Mouse (Mus musculus) intestine, postnatal 0 days (tissue): Measurements from ENCODE around the gene Elovl7. TPM values are rescaled to one million over a fixed set of nuclear protein-coding genes. Genes with fewer than 3 reads are reported as not detected.

Experiments
- ATAC-seq: fragments of 200-750 bp; cut with Nextera tagmentation; 2 replicates; pipeline ENCODE4 v1.8.0; 2017; ENCODE audit warnings: mild to moderate bottlenecking, moderate TSS enrichment, moderate library complexity
- H3K27ac ChIP-seq: fragments of 300-500 bp; sonication (generic); 2 replicates; pipeline ENCODE4 v1.5.1; 2014; ENCODE audit warnings: mild to moderate bottlenecking, low read depth, low read length, moderate library complexity
- H3K27me3 ChIP-seq: fragments of 300-500 bp; sonication (generic); replicated peaks from 2 replicates; pipeline ENCODE4 v1.6.1; 2014; ENCODE audit warnings: low read length, mixed read lengths; ENCODE audit not compliant: control insufficient read depth, insufficient read depth
- H3K36me3 ChIP-seq: fragments of 300-500 bp; sonication (generic); 2 replicates; pipeline ENCODE4 v1.6.1; 2014; ENCODE audit warnings: mild to moderate bottlenecking, moderate library complexity; ENCODE audit not compliant: control insufficient read depth, insufficient read depth
- H3K4me1 ChIP-seq: fragments of 300-500 bp; sonication (generic); replicated peaks from 2 replicates; pipeline ENCODE4 v1.6.1; 2014; ENCODE audit warnings: antibody characterized with exemption, low read length, mixed read lengths; ENCODE audit not compliant: control insufficient read depth, insufficient read depth
- H3K4me2 ChIP-seq: fragments of 300-500 bp; sonication (generic); replicated peaks from 2 replicates; pipeline ENCODE4 v1.6.1; 2014; ENCODE audit warnings: low read depth, mild to moderate bottlenecking, moderate library complexity
- H3K4me3 ChIP-seq: fragments of 300-500 bp; sonication (generic); 2 replicates; pipeline ENCODE4 v1.5.1; 2014; ENCODE audit warnings: low read depth, low read length
- H3K9ac ChIP-seq: fragments of 300-500 bp; sonication (generic); 2 replicates; pipeline ENCODE4 v1.6.1; 2014; ENCODE audit warnings: mild to moderate bottlenecking, low read depth, low read length
- H3K9me3 ChIP-seq: fragments of 300-500 bp; sonication (generic); 2 replicates; pipeline ENCODE4 v1.6.1; 2016; ENCODE audit warnings: mixed run types; ENCODE audit not compliant: control insufficient read depth
- CTCF ChIP-seq: sonication (generic); IDR thresholded peaks from 2 replicates; pipeline ENCODE4 v1.5.1; 2016; ENCODE audit warnings: low read depth, mild to moderate bottlenecking, control low read depth, antibody characterized with exemption, moderate library complexity
- WGBS: fragments of 180-500 bp; shearing (Covaris S2); extraction: QIAGEN DNeasy Blood & Tissue Kit; methylation state at CpG from one replicate; pipeline ENCODE4 v1.1.7; 2014; 5-methylcytosine and 5-hydroxymethylcytosine counted together
- polyA plus RNA-seq: library from polyadenylated mRNA; unstranded; fragments of >200 nt; fragmentation: Nextera tagmentation; extraction: Ambion mirVana; gene quantifications from 2 replicates; pipeline ENCODE4 v1.2.1, GENCODE M21; 2015

The Elovl7 gene
- polyA plus RNA-seq, 1 experiment from 2014 or later: 10.8 TPM

DNA sequence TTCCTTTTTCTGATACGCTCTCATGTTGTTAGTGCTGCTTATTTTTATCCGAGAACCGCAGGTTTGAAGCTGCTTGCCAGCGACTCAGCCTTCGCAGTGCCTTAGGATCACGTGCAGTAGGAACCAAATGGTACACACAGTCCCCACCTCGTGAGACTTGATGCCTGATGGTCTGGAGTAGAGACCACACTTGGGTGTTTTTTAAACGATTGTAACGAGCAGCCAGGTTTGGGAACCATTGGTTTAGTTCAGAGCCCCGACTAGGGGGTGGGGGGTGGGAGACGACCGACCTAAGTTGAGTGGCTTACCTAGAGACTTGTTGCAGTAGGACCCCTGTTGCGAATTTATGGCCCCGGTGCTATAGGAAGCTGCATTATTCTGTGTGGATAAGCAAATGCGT is 58.8 kb downstream of the Elovl7 start:
- no peak overlapping the region for H3K27ac ChIP-seq
- H3K4me1 ChIP-seq: 0 out of 2 replicates have a peak, but pooled peaks cover 3% of the 10 kb centered on the region
- WGBS: 74% methylated on average over 15 of the region's 15 CpGs
- no peaks in the 10 kb centered on the region for H3K27me3 ChIP-seq
- H3K36me3 ChIP-seq: no peaks in the 10 kb centered on the region
- no peak for ATAC-seq
- H3K4me3 ChIP-seq: no peak overlapping the region
- no peaks in the 10 kb centered on the region for H3K9me3 ChIP-seq
- no peak overlapping the region for H3K4me2 ChIP-seq
- no peak overlapping the region for H3K9ac ChIP-seq
- no peak for TF ChIP-seq CTCF

DNA sequence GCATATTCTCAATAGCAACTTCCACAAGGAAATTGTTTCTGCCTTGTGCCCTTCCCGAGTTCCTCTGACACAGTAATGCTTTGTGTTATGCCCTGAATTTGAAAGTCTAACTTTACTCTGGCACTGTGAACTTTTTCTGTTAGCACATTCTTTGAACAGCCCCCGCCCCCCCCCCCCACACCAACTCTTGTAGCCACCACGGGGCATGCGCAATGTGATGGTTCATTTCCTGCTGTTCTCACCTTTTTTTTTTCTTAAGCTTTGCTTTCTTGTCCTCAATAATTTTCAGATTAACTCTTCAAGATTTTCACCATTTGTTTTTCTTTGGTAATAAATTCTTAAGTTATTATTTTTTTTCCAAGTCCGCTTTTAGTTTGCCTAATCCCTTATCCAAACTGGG is 59.3 kb downstream of the Elovl7 start:
- no peak for ATAC-seq
- H3K9me3 ChIP-seq: no peaks in the 10 kb centered on the region
- WGBS: 75% methylated on average over 5 of the region's 5 CpGs
- no peaks in the 10 kb centered on the region for H3K36me3 ChIP-seq
- no peak overlapping the region for H3K27ac ChIP-seq
- no peak overlapping the region for H3K4me3 ChIP-seq
- no peak for TF ChIP-seq CTCF
- H3K9ac ChIP-seq: no peak overlapping the region
- no peaks in the 10 kb centered on the region for H3K27me3 ChIP-seq
- H3K4me1 ChIP-seq: 0 out of 2 replicates have a peak, but pooled peaks cover 3% of the 10 kb centered on the region
- no peak overlapping the region for H3K4me2 ChIP-seq

GRCm38 (mm10) chr13:108276561-108276960 is 62.4 kb downstream of the Elovl7 start:
- Histone ChIP-seq H3K27ac (no peak overlapping the region), H3K9me3 (no peaks in the 10 kb centered on the region), H3K36me3 (no peaks in the 10 kb centered on the region), H3K4me3 (no peak overlapping the region), H3K9ac (no peak overlapping the region), H3K4me2 (no peak overlapping the region), H3K27me3 (no peaks in the 10 kb centered on the region), H3K4me1 (0 out of 2 replicates have a peak, but pooled peaks cover 3% of the 10 kb centered on the region)
- TF ChIP-seq CTCF: no peak
- no peak for ATAC-seq
- 71% methylated on average over 1 of the region's 1 CpGs for WGBS

- H3K27me3 ChIP-seq: no peaks in the 10 kb centered on the region
- 90% methylated on average over 7 of the region's 7 CpGs for WGBS
- TF ChIP-seq CTCF: no peak
- 0 out of 2 replicates have a peak, but pooled peaks cover 2% of the 10 kb centered on the region for H3K4me1 ChIP-seq
- ATAC-seq: no peak
- no peaks in the 10 kb centered on the region for H3K9me3 ChIP-seq
- H3K4me2 ChIP-seq: no peak overlapping the region
- no peaks in the 10 kb centered on the region for H3K36me3 ChIP-seq
- no peak overlapping the region for H3K4me3 ChIP-seq
- no peak overlapping the region for H3K9ac ChIP-seq
- H3K27ac ChIP-seq: no peak overlapping the region
These were observed 63.1 kb downstream of the Elovl7 start for GRCm38 (mm10) chr13:108277320-108277719.

DNA sequence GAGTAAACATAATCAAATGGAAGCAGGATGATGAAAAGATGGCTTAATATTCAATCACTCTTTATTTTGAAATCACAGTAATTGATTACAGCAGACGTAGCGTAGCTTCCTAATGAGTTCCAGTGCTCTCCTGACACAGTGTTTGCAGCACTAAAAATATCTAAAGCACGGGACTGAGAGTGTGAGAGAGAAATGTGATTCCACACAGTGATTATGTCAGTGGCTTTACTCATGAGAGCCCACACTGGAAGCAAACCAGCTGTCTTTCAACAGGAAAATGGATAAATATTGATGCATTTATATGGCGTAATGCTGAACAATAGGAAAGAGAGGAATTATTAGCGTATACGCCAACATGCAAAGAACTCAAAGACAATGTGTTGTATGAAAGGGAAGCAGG is 64.4 kb downstream of the Elovl7 start:
- no peak overlapping the region for H3K4me3 ChIP-seq
- no peak overlapping the region for H3K9ac ChIP-seq
- ATAC-seq: no peak
- no peak for TF ChIP-seq CTCF
- H3K4me1 ChIP-seq: no peaks in the 10 kb centered on the region
- H3K27ac ChIP-seq: no peak overlapping the region
- H3K27me3 ChIP-seq: no peaks in the 10 kb centered on the region
- no peaks in the 10 kb centered on the region for H3K9me3 ChIP-seq
- H3K36me3 ChIP-seq: no peaks in the 10 kb centered on the region
- no peak overlapping the region for H3K4me2 ChIP-seq
- 71% methylated on average over 6 of the region's 6 CpGs for WGBS

GRCm38 (mm10) chr13:108284312-108284711 is 70.1 kb downstream of the Elovl7 start:
- no peak overlapping the region for H3K9ac ChIP-seq
- no peak overlapping the region for H3K4me3 ChIP-seq
- no peak for ATAC-seq
- no peaks in the 10 kb centered on the region for H3K36me3 ChIP-seq
- no peak overlapping the region for H3K4me2 ChIP-seq
- WGBS: 89% methylated on average over 2 of the region's 2 CpGs
- no peak for TF ChIP-seq CTCF
- no peaks in the 10 kb centered on the region for H3K4me1 ChIP-seq
- no peaks in the 10 kb centered on the region for H3K9me3 ChIP-seq
- no peak overlapping the region for H3K27ac ChIP-seq
- no peaks in the 10 kb centered on the region for H3K27me3 ChIP-seq

GRCm38 (mm10) chr13:108287953-108288352 is 73.7 kb downstream of the Elovl7 start:
- Histone ChIP-seq H3K4me3 (no peak overlapping the region), H3K4me2 (no peak overlapping the region), H3K9ac (no peak overlapping the region), H3K36me3 (no peaks in the 10 kb centered on the region), H3K27me3 (no peaks in the 10 kb centered on the region), H3K27ac (no peak overlapping the region), H3K9me3 (no peaks in the 10 kb centered on the region), H3K4me1 (no peaks in the 10 kb centered on the region)
- no peak for TF ChIP-seq CTCF
- no peak for ATAC-seq
- 60% methylated on average over 3 of the region's 3 CpGs for WGBS
